Mouse (Mus musculus) myocyte (in vitro differentiated cells): ENCODE results near the gene Pid1.

Source experiments
- E2F4 ChIP-seq: IDR thresholded peaks from one replicate; pipeline ENCODE4 v1.6.1; 2011; ENCODE audit warnings: mild to moderate bottlenecking, control low read depth, moderate library complexity; ENCODE audit not compliant: insufficient read depth
- MAX ChIP-seq: IDR thresholded peaks from one replicate; pipeline ENCODE4 v1.6.1; 2011; ENCODE audit warnings: low read depth, mild to moderate bottlenecking, control low read depth
- POLR2A ChIP-seq: IDR thresholded peaks from one replicate; pipeline ENCODE4 v1.6.1; 2011; ENCODE audit warnings: low read depth, mild to moderate bottlenecking, control low read depth, moderate library complexity; ENCODE audit not compliant: insufficient read length
- SRF ChIP-seq: IDR thresholded peaks from one replicate; pipeline ENCODE4 v1.6.1; 2011; ENCODE audit warnings: low read depth; ENCODE audit not compliant: control insufficient read depth, insufficient read length
- TCF12 ChIP-seq: IDR thresholded peaks from one replicate; pipeline ENCODE4 v1.6.1; 2011; ENCODE audit warnings: mild to moderate bottlenecking, control low read depth; ENCODE audit not compliant: poor library complexity, insufficient read depth, severe bottlenecking
- TCF3 ChIP-seq: IDR thresholded peaks from one replicate; pipeline ENCODE4 v1.6.1; 2011; ENCODE audit warnings: low read depth, control low read depth; ENCODE audit not compliant: insufficient read length
- USF1 ChIP-seq: IDR thresholded peaks from one replicate; pipeline ENCODE4 v1.6.1; 2011; ENCODE audit warnings: low read depth, mild to moderate bottlenecking, control low read depth, moderate library complexity

DNA sequence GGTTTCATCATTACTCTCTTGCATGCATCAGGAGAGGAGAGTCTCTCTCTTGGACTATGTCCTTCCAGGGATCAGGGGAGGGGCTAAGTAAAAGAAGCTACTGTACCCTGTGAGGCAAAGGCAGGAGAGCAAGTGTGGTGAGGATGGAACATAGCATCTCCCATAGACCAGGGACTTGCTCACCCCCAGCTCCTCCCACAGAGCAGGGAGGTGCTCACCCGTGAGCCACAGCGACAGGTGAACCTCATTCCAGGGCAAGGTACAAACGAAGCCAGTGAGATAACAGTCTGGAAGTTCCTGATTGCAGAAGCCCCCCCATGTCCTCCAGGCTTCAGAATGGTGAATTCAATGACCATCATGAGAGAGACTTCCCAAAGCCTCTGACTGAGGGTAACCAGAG is 2.6 kb downstream of the Pid1 start:
- TF ChIP-seq TCF12: no peak
- no peak for TF ChIP-seq POLR2A
- no peak for TF ChIP-seq MAX
- TF ChIP-seq USF1: no peak
- no peak for TF ChIP-seq SRF
- TF ChIP-seq TCF3: no peak
- no peak for TF ChIP-seq E2F4
